Mouse (Mus musculus): Measurements from ENCODE around the gene Mphosph9. TPM values are rescaled to one million over a fixed set of nuclear protein-coding genes. Genes with fewer than 3 reads are reported as not detected.
"Not testable (repeated sequence)": the region's sequence is repeated elsewhere in the genome, so short reads cannot be mapped to it uniquely, and the experiment has no call there.

Mphosph9 gene
- polyA plus RNA-seq, 1 experiment, result 21.7 TPM

DNA sequence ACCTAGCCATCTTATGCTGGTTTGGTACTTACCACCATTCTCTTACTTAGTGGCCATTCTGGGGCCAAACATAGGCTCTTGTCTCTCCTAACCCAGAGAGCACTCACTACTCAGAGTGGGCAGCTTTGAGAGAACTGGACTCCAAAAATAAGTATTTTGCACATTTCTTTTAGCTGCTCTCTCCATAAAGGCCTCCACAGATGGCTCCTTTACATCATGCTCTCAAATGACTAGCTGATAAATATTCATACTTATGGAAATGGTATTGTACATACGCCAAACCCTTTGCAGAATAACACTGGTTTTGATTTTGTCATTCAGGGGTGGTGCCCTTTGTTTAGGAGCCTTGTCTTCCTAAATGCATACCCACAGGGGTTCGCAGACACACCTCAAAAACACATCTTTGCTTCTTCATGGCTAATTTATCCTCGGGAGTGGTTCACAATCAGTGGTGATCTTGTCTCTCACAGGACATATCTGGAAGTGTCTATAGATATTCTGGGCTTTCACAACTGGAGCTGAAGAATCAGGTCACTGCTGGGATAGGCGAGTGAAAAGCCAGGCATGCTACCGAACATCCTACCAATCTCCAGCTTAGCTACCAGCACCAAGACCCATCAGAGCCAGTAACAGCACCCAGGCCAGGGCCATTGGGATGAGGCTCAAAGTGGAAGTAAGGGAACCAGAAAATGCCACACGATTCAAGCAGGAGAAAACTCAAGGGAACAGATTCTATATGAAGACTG lies 36.6 kb upstream of the Mphosph9 start:
- TF ChIP-seq CTCF (IDR thresholded peaks at IDR 0.05; ENCODE audit: low read depth, low read length) (no peak), POLR2A (IDR thresholded peaks at IDR 0.05; ENCODE audit: insufficient read depth, low read length) (no peak), EP300 (IDR thresholded peaks at IDR 0.05; ENCODE audit: insufficient read depth, low read depth, low read length) (no peak)

DNA sequence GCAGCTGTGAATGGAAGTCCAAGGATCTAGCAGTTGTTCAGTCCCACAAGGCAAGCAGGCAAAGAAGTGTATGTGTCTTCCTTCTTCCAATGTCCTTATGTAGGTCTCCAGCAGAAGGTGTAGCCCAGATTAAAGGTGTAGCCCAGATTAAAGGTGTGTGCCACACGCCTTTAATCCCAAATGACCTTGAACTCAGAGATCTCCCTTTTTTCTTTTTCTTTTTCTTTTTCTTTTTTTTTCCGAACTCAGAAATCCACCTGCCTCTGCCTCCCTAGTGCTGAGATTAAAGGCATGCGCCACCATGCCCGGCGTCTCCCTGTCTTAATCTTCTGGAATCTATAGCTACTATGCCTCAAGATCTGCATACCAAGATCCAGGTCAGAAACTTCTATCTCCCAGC lies 35.2 kb upstream of the Mphosph9 start, which contains the start of gene Cdk2ap1:
Gene Cdk2ap1, minus strand, starts transcription at position 101 of the 400 bp plus-strand sequence.
- not testable (repeated sequence) for H3K27ac ChIP-seq (ENCODE audit: insufficient read depth, low read length); H3K27me3 ChIP-seq (ENCODE audit: control insufficient read depth, insufficient read depth, low read length, poor library complexity, severe bottlenecking); H3K36me3 ChIP-seq (ENCODE audit: control insufficient read depth, insufficient read depth, low read length, poor library complexity, severe bottlenecking); H3K9me3 ChIP-seq (replicated peaks; ENCODE audit: control insufficient read depth, insufficient read depth, low read length, poor library complexity, severe bottlenecking); H3K4me1 ChIP-seq (ENCODE audit: control insufficient read depth, insufficient read depth, low read length); H3K9ac ChIP-seq (ENCODE audit: low read depth, poor library complexity, severe bottlenecking); H3K4me3 ChIP-seq (ENCODE audit: low read depth, low read length)

More for the DNA sequence above, 36.6 kb upstream of the Mphosph9 start:
- H3K9ac ChIP-seq (ENCODE audit: low read depth, poor library complexity, severe bottlenecking), result no peak overlapping the region
- H3K36me3 ChIP-seq (ENCODE audit: control insufficient read depth, insufficient read depth, low read length, poor library complexity, severe bottlenecking), result 0 out of 2 replicates have a peak, but pooled peaks cover 6% of the 10 kb centered on the region
- H3K4me1 ChIP-seq (ENCODE audit: control insufficient read depth, insufficient read depth, low read length), result no peaks in the 10 kb centered on the region
- H3K27me3 ChIP-seq (ENCODE audit: control insufficient read depth, insufficient read depth, low read length, poor library complexity, severe bottlenecking), result no peaks in the 10 kb centered on the region
- no peak overlapping the region for H3K27ac ChIP-seq (ENCODE audit: insufficient read depth, low read length)
- H3K9me3 ChIP-seq (replicated peaks; ENCODE audit: control insufficient read depth, insufficient read depth, low read length, poor library complexity, severe bottlenecking), result no peaks in the 10 kb centered on the region
- H3K4me3 ChIP-seq (ENCODE audit: low read depth, low read length), result no peak overlapping the region

DNA sequence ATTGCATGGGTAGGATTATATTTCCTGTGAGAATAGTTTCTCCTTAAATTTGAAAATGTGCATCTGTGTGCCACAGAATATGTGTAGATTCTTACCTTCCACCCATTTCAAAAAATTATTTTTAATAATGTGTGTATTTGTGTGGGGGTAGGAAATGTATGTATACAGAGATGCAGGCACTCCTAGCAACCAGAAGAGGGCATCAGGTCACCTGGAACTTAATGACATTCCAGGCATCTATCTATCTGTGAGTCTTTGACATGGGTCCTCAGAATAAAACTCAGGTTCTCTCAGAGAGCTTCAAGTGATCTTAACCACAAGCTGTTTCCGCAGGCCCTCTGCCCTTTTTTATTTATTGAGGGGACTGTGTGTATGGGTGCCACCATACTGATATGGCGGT lies 31.9 kb upstream of the Mphosph9 start:
- no peaks in the 10 kb centered on the region for H3K4me1 ChIP-seq (ENCODE audit: control insufficient read depth, insufficient read depth, low read length)
- H3K27me3 ChIP-seq (ENCODE audit: control insufficient read depth, insufficient read depth, low read length, poor library complexity, severe bottlenecking), result no peaks in the 10 kb centered on the region
- no peaks in the 10 kb centered on the region for H3K36me3 ChIP-seq (ENCODE audit: control insufficient read depth, insufficient read depth, low read length, poor library complexity, severe bottlenecking)
- H3K9me3 ChIP-seq (replicated peaks; ENCODE audit: control insufficient read depth, insufficient read depth, low read length, poor library complexity, severe bottlenecking), result no peaks in the 10 kb centered on the region
- TF ChIP-seq CTCF (IDR thresholded peaks at IDR 0.05; ENCODE audit: low read depth, low read length), result no peak
- TF ChIP-seq EP300 (IDR thresholded peaks at IDR 0.05; ENCODE audit: insufficient read depth, low read depth, low read length), result no peak
- no peak for TF ChIP-seq POLR2A (IDR thresholded peaks at IDR 0.05; ENCODE audit: insufficient read depth, low read length)
- no peak overlapping the region for H3K9ac ChIP-seq (ENCODE audit: low read depth, poor library complexity, severe bottlenecking)
- H3K27ac ChIP-seq (ENCODE audit: insufficient read depth, low read length), result no peak overlapping the region
- H3K4me3 ChIP-seq (ENCODE audit: low read depth, low read length), result no peak overlapping the region

DNA sequence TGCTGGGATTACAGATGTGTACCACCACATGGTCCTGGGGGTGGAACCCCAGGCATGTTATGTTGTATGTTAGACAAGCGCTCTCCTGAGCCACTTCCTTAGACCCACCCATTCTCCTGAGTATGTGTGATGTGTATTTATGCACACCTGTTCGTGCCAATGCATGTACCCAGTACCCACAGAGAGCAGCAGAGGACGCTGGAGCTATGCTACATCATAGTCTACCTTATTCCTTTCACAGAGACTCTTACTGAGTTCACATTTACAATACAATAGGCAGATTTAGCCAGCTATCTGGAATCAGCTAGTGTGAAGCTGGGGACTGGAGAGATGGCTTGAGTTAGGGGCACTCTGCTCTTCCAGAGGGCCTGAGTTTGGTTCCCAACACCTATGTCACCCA lies 28.9 kb upstream of the Mphosph9 start:
- no peaks in the 10 kb centered on the region for H3K36me3 ChIP-seq (ENCODE audit: control insufficient read depth, insufficient read depth, low read length, poor library complexity, severe bottlenecking)
- TF ChIP-seq CTCF (IDR thresholded peaks at IDR 0.05; ENCODE audit: low read depth, low read length) (no peak), EP300 (IDR thresholded peaks at IDR 0.05; ENCODE audit: insufficient read depth, low read depth, low read length) (no peak), POLR2A (IDR thresholded peaks at IDR 0.05; ENCODE audit: insufficient read depth, low read length) (no peak)
- no peaks in the 10 kb centered on the region for H3K4me1 ChIP-seq (ENCODE audit: control insufficient read depth, insufficient read depth, low read length)
- H3K27me3 ChIP-seq (ENCODE audit: control insufficient read depth, insufficient read depth, low read length, poor library complexity, severe bottlenecking), result no peaks in the 10 kb centered on the region
- no peak overlapping the region for H3K27ac ChIP-seq (ENCODE audit: insufficient read depth, low read length)
- no peaks in the 10 kb centered on the region for H3K9me3 ChIP-seq (replicated peaks; ENCODE audit: control insufficient read depth, insufficient read depth, low read length, poor library complexity, severe bottlenecking)
- H3K4me3 ChIP-seq (ENCODE audit: low read depth, low read length), result no peak overlapping the region
- no peak overlapping the region for H3K9ac ChIP-seq (ENCODE audit: low read depth, poor library complexity, severe bottlenecking)

DNA sequence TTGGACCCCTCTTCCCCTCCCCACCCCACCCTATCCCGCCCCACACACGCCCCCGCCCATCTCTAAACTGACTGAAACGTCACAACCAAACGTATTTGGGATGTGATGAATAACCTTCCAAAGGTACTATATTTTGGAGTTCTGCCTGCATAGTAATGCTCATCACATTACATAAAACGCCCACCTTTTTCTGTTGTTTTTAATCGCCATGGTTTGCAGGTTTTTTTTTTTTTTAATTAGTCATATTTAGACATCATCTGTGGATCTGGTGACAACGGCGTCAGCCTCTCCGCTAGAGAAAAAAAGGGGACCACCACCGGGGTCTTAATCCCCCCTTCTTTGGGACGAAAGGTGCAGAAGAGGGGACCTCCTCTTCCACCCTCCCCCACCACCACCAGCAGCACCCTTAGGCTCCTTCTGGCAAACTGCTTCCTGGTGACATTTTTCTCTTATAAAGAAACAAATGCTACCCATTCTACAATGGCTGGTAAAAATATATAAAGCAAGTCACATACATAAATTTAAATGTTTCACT lies 27.7 kb upstream of the Mphosph9 start:
- TF ChIP-seq EP300 (IDR thresholded peaks at IDR 0.05; ENCODE audit: insufficient read depth, low read depth, low read length) (no peak), POLR2A (IDR thresholded peaks at IDR 0.05; ENCODE audit: insufficient read depth, low read length) (no peak), CTCF (IDR thresholded peaks at IDR 0.05; ENCODE audit: low read depth, low read length) (no peak)
- H3K27ac ChIP-seq (ENCODE audit: insufficient read depth, low read length), result no peak overlapping the region
- H3K4me1 ChIP-seq (ENCODE audit: control insufficient read depth, insufficient read depth, low read length), result no peaks in the 10 kb centered on the region
- no peak overlapping the region for H3K4me3 ChIP-seq (ENCODE audit: low read depth, low read length)
- no peaks in the 10 kb centered on the region for H3K36me3 ChIP-seq (ENCODE audit: control insufficient read depth, insufficient read depth, low read length, poor library complexity, severe bottlenecking)
- H3K27me3 ChIP-seq (ENCODE audit: control insufficient read depth, insufficient read depth, low read length, poor library complexity, severe bottlenecking), result no peaks in the 10 kb centered on the region
- H3K9ac ChIP-seq (ENCODE audit: low read depth, poor library complexity, severe bottlenecking), result peak overlapping the region; percentile 99; the same call in 1 of the 2 replicates
- no peaks in the 10 kb centered on the region for H3K9me3 ChIP-seq (replicated peaks; ENCODE audit: control insufficient read depth, insufficient read depth, low read length, poor library complexity, severe bottlenecking)

Data from ES-Bruce4 (cell line).